Mouse (Mus musculus) fibroblast of lung, adult 2 months (primary cell): ENCODE data around the gene Dhx16.
"Not testable (repeated sequence)": the region's sequence is repeated elsewhere in the genome, so short reads cannot be mapped to it uniquely, and the experiment has no call there.

Experiments
- DNase-seq: peaks from one replicate; pipeline ENCODE4 v3.0.0-alpha.2; 2011; ENCODE audit warnings: low read depth

The Dhx16 gene

DNA sequence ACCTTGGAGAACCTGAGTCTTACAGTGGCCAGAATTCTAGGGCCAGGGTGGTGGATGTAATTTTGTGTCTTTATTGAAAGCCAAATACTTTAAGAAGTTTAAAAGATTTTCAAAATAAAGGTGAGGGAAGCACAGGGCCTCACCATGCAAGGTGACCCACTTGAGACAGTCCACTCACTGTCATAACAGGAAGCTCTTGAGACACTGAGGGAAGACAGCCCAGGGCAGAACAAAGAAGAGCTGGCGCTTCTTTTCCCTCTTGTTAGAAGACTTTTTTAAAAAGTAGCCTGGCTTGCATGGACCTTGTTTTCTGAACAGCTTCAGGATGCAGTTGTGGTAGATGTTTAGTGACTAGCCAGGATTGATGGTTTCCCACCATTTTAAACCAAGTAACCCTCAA, 40.8 kb downstream of the Dhx16 start:
- DNase-seq, result no peak

DNA sequence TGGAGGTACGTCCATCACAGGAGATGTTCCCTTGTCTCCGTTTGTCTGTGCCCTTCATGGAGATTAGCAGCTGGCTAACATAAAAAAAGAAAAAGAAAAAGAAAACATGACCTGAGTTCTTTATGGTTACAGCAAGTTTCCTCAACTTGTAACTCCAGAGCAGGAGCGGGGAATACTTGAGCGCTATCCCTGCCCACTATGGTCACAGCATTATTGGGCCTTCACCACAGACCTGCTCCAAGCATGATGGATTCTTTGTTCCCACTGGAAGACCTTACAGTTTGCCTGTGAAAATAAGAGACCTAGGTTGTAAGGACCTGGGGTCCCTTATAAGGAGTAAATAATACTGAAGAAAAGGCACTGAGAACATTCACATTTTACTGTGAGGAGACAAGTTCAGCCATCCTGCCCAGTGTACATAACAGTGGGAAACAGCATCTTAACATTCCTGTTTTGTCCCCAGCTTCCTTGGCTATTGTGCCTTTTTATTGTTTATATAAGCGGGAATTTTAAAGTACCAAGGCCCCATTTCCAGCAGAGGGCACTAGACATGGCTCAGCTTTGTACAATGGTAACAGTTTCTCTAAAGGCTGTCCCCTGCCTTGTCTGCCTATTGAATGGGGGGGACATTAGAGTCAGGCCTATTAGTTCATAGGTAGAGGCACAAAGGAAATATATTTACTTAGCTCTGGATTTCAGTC, 41.4 kb downstream of the Dhx16 start:
- DNase-seq, result no peak

DNA sequence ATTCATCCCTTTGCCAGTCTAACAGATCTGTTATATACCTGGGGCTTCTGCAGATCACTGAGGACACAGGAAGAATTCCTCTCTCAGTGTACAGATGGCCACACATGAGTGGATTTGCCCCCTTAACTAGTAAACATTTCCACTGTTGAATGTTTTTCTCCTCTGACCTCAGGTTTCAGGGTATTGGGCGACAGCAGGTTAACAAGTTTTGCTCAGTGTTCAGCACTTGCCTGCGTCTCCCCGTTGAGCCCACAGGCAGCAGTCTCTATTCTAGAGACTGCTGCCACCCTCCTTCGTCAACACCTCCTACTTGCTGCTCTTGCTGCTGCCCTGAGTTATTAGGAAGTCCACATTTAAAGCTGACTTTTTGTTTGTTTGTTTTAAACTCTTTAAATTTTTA, 42.1 kb downstream of the Dhx16 start:
- DNase-seq, result no peak

DNA sequence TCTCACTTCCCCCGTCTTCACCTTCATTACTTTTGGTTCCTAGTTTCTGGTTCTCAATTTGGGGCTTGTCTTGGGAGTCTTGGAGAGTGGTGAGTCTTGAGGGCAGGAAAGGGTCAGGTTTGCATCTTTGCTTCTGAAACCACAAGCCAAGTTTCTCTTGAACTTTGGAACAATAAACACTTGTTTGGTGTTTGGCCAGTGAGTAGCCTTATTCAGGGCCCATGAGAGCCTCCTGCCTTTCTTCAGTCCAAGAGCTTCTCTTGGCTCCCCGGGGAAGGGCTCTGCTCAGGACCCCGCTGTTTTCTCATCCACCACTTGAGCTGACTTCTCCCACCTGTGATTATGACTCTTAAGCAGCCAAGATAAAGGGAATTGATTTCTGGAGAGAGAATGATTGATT, 42.9 kb downstream of the Dhx16 start:
- no peak for DNase-seq

DNA sequence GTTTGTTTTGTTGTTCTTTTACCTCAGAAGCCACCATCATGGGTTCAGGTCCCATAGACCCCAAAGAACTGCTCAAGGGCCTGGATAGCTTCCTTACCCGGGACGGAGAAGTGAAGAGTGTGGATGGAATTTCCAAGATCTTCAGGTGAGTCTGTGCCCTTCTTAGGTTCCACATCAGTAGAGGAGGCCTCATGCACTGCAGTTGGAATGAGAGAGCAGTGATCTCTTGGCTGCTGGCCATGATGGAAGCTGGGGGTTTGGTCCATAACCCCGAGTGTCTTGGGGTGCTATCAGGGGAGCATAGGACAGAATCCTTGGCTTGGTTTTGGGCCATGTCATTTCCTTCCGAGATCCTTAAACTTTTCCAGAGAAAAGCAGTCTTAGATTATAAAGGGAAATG, 43.7 kb downstream of the Dhx16 start:
- no peak for DNase-seq

DNA sequence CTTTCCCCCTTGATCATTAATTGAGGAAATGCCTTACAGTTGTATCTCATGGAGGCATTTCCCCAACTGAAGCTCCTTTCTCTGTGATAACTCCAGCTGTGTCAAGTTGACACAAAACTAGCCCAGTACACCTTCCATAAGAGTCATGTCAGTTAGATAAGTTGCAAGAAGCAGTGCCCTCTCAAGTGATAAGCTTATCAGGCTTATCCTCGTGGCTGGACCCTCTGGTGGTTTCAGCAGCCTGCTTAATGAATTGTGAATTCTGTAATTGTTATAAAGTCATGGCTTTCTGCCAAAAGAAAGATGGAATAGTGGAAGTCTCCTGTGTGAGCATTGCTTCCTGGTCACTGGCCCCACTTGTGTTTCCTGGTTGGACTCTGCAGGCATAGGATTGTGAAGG, 47.9 kb downstream of the Dhx16 start:
- DNase-seq, result no peak

DNA sequence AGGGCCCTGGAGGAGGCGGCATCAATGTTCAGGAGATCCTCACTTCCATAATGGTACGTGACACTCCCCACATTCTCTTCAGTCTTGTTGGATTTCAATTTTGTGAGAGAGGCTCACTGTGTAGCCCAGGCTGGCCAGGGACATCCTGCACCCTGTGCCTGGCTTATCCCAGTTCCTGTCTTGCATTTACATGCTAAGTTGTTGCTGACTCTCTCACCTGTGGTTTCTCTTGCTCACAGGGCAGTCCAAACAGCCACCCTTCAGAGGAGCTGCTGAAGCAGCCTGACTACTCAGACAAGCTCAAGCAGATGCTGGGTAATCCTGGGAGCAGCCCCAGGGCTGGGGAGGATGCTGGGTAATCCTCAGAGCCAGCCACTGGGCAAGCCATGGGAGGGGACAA, 49.9 kb downstream of the Dhx16 start:
- no peak for DNase-seq

DNA sequence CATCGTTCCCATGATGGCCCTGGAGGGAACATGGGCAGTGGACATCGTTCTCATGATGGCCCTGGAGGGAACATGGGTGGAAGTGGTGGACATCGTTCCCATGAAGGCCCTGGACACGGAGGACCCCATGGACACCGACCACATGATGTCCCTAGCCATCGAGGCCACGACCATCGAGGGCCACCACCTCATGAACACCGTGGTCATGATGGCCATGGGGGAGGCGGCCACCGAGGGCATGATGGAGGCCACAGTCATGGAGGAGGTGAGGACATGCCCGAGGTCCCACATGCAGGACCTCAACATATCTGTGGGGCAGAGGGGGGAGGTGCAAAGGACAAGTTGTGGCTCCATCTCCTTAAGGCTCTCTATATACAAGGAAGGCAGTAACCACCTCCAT, 51.0 kb downstream of the Dhx16 start:
- no peak for DNase-seq

DNA sequence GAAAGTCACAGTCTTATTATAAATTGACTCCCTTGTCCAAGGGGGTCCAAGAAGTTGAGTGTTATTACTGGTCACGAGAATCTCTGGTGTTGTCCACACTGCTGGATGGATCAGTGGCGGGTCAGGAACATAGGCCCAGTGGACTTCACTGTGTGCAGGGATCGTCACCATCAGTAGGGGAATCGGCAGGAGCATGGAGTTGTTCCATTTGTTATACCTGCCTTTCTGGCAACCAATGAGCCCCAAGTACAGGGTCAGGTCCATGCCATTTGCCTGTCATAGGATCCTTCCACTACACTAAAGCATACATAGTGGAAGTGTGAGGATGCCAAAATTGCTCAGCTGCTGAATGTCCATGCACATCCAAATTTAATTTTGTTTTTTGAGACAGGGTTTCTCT, 53.0 kb downstream of the Dhx16 start:
- no peak for DNase-seq

DNA sequence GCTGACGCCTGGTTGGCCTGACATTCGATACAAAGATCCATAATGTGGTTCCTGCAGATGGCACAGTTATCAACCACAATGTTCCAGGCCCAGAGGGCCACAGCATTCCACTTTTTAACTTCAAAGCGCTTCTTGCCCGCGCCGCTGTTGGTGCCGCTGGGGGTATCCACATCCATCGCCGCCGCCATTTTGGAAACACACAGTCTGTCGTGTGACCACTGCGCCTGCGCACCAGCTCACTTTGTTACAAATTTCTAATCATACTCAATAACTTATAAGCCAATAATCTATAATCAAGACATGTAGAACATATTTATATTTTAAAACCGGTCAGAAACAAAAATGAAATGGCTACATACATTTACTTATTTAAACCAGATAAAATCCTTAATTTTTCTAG, 56.1 kb downstream of the Dhx16 start:
- DNase-seq, result not testable (repeated sequence)

DNA sequence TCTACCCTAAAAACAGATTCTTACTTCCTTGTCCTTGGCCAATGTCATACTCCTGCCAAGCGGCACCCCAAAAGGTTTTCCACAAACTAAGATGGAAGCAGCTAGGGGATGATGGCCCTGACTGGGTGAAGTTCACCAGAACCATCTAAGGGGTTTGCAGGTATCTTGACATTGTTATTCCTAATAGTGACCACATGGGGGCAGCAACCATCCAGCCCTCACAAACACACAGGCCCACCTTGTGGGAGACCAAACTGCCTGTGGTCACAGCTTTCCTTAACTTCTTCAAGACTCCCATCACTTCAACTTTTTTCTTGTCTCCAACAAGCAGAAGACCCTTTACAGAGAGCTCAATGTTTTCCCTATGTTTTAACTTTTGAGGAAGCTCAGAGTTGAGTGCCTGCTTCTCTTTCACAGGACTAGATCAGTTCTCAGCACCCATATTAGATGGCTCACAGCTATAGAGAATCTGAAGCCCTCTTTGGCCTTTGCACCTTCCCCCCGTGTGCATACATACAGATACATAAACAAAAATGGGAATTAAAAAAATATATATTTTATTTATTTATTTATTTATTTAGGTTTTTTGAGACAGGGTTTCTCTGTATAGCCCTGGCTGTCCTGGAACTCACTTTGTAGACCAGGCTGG, 58.2 kb downstream of the Dhx16 start:
- DNase-seq, result no peak

DNA sequence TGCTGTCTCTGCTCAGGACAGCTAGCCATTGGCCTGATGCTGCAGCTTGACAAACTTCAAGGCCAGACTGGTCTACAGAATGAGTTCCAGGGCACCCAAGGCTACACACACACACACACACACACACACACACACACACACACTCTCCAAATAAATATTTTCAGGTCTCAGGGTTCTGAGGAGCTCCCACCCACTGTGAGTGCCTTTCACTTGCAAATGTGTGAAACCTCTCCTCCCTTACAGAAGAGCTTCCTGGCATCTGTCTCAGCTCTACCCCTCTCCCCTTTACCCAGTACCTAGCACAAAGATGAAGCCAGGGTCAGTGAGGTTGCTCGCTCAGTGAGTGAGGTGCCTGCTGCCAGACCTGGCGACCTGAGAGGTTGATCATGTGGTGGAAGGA, 59.5 kb downstream of the Dhx16 start:
- no peak for DNase-seq

DNA sequence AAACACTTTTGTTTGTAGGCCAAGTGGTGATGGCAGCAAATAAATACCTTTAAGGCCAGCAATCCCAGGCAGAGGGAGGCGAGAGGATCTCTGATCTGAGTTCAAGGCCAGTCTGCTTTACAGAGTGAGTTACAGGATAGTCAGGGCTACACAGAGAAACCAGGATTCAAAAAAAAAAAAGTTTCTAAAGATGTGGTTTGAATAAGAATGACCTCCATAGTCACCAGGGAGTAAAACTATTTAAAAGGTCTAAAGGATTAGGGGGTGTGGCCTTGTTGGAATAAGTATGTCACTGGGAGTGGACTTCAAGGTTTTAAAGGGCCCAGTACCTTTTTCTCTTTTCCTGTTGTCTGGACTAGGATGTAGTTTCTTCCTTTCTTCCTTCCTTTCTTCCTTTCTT, 60.3 kb downstream of the Dhx16 start:
- DNase-seq, result no peak
